8 mouse cellular contexts compared by ENCODE assay signal in genomic region chr1:34472427-34473300, GRCm38 (mm10). TPM values are rescaled to one million over a fixed set of nuclear protein-coding genes. Genes with fewer than 3 reads are reported as not detected.
DNase-seq lines count a peak whose midpoint lies in the region; ATAC-seq and TF ChIP-seq lines count a peak whose summit lies in the region.

No protein-coding gene starts in this region.

- no peak for TF ChIP-seq POLR2A in embryonic fibroblast, embryonic 13.5 days (IDR thresholded peaks at IDR 0.05; ENCODE audit: low read depth, low read length)

- H3K27ac ChIP-seq in embryonic fibroblast, embryonic 13.5 days (ENCODE audit: insufficient read depth, low read length): no peak overlapping the region
- no peak overlapping the region for H3K27ac ChIP-seq in heart, postnatal 0 days (ENCODE audit: low read depth)

- WGBS in heart, postnatal 0 days: under 1% methylated on average over 42 of the region's 43 CpGs

- no peaks in the 10 kb centered on the region for H3K9me3 ChIP-seq in heart, postnatal 0 days (replicated peaks; ENCODE audit: control insufficient read depth, low read length)

- no peaks in the 10 kb centered on the region for H3K36me3 ChIP-seq in heart, postnatal 0 days (replicated peaks; ENCODE audit: control insufficient read depth, insufficient read depth, low read length)

- no peak for TF ChIP-seq CTCF in embryonic fibroblast, embryonic 13.5 days (IDR thresholded peaks at IDR 0.05; ENCODE audit: borderline replicate concordance, insufficient read depth, low read length)
- no peak for TF ChIP-seq CTCF in heart, postnatal 0 days (IDR thresholded peaks at IDR 0.05; ENCODE audit: low read depth)

- peak; percentile 90 for DNase-seq in CD4-positive helper T cell, adult 2 months (ENCODE audit: low read depth, low spot score)
- DNase-seq in Muller cell, postnatal 12 days (ENCODE audit: inconsistent ontology term): peak; percentile 36
- DNase-seq in heart, postnatal 0 days (ENCODE audit: low spot score): peak; percentile 51
- DNase-seq in kidney, postnatal 4 days: peak; percentile 65 to 67
- DNase-seq in spleen, postnatal 14 days (ENCODE audit: low spot score in 2 of 2): peak; percentile 61 to 64
- DNase-seq in left cerebral cortex, adult 18-20 months (ENCODE audit: low spot score in 2 of 2): no peak

- H3K4me1 ChIP-seq in embryonic fibroblast, embryonic 13.5 days (ENCODE audit: control insufficient read depth, insufficient read depth, low read length): no peaks in the 10 kb centered on the region
- H3K4me1 ChIP-seq in heart, postnatal 0 days (ENCODE audit: control insufficient read depth, insufficient read depth): peaks cover 12% of the 10 kb centered on the region

- peak; percentile 65 for ATAC-seq in heart, postnatal 0 days (ENCODE audit: insufficient read depth, low read depth)
- peak; percentile 84 for ATAC-seq in megakaryocyte-erythroid progenitor cell, adult 5-6 weeks (replicated peaks; ENCODE audit: low FRiP score, low TSS enrichment, poor library complexity, severe bottlenecking)

- peak overlapping the region; percentile 58 for H3K9ac ChIP-seq in heart, postnatal 0 days (replicated peaks; ENCODE audit: low read depth, low read length)

- peak overlapping the region; percentile 98 for H3K4me2 ChIP-seq in heart, postnatal 0 days (ENCODE audit: low read depth, low read length)

- H3K4me3 ChIP-seq in embryonic fibroblast, embryonic 13.5 days (ENCODE audit: insufficient read depth, low read length): peak overlapping the region; percentile 54
- peak overlapping the region; percentile 70 for H3K4me3 ChIP-seq in heart, postnatal 0 days (ENCODE audit: low read depth, low read length)

- TF ChIP-seq EP300 in heart, postnatal 0 days (IDR thresholded peaks at IDR 0.05; ENCODE audit: low read depth): no peak

- no peaks in the 10 kb centered on the region for H3K27me3 ChIP-seq in heart, postnatal 0 days (ENCODE audit: control insufficient read depth, insufficient read depth, low read length)

RNA-seq across cellular contexts. Expression of gene Ptpn18, which starts 13.1 kb away (rescaled TPM):
- polyA plus RNA-seq in embryonic fibroblast, embryonic 13.5 days (2011; ENCODE audit: insufficient read length, low read depth, missing spikeins): 0.39 TPM in 1 of 2 replicates, not detected in the other
- 4.7 TPM in 1 of 2 replicates, not detected in the other for total RNA-seq in heart, postnatal 0 days (2014; rRNA removed; ENCODE audit: low replicate concordance)
- 10.7 and 13.8 TPM in 2 replicates for polyA plus RNA-seq in heart, postnatal 0 days (2015; fragmentation: Nextera tagmentation; extraction: Ambion mirVana)
- total RNA-seq in megakaryocyte-erythroid progenitor cell, adult 5-6 weeks (2014; fragmentation: Nextera tagmentation): 12.5 and 40.1 TPM in 2 replicates
- 27.3 and 67.9 TPM in 2 replicates for total RNA-seq in megakaryocyte-erythroid progenitor cell, adult 5-6 weeks (2017)
- 1 to 10 TPM; 3.0 to 4.5 TPM for total RNA-seq in left cerebral cortex, adult 18-20 months (2021)

RNA-seq across cellular contexts. Expression of gene Prss39, which starts 25.5 kb away (rescaled TPM):
- polyA plus RNA-seq in embryonic fibroblast, embryonic 13.5 days (2011; ENCODE audit: insufficient read length, low read depth, missing spikeins): not detected in 2 replicates
- total RNA-seq in heart, postnatal 0 days (2014; rRNA removed; ENCODE audit: low replicate concordance): not detected in 2 replicates
- polyA plus RNA-seq in heart, postnatal 0 days (2015; fragmentation: Nextera tagmentation; extraction: Ambion mirVana): not detected in 2 replicates
- total RNA-seq in megakaryocyte-erythroid progenitor cell, adult 5-6 weeks (2014; fragmentation: Nextera tagmentation): not detected in 2 replicates
- total RNA-seq in megakaryocyte-erythroid progenitor cell, adult 5-6 weeks (2017): 1.2 TPM in 1 of 2 replicates, not detected in the other
- total RNA-seq in left cerebral cortex, adult 18-20 months (2021): not detected

RNA-seq across cellular contexts. Expression of gene Imp4, which starts 33.0 kb away (rescaled TPM):
- polyA plus RNA-seq in embryonic fibroblast, embryonic 13.5 days (2011; ENCODE audit: insufficient read length, low read depth, missing spikeins): 36.2 and 41.1 TPM in 2 replicates
- total RNA-seq in heart, postnatal 0 days (2014; rRNA removed; ENCODE audit: low replicate concordance): 12.4 and 45.3 TPM in 2 replicates
- 41.6 and 42.5 TPM in 2 replicates for polyA plus RNA-seq in heart, postnatal 0 days (2015; fragmentation: Nextera tagmentation; extraction: Ambion mirVana)
- 55.7 and 74.9 TPM in 2 replicates for total RNA-seq in megakaryocyte-erythroid progenitor cell, adult 5-6 weeks (2014; fragmentation: Nextera tagmentation)
- total RNA-seq in megakaryocyte-erythroid progenitor cell, adult 5-6 weeks (2017): 27.2 and 31.5 TPM in 2 replicates
- 10 to 100 TPM; 34.2 to 36.5 TPM for total RNA-seq in left cerebral cortex, adult 18-20 months (2021)

RNA-seq across cellular contexts. Expression of gene Ccdc115, which starts 33.2 kb away (rescaled TPM):
- polyA plus RNA-seq in embryonic fibroblast, embryonic 13.5 days (2011; ENCODE audit: insufficient read length, low read depth, missing spikeins): 15.2 and 18.1 TPM in 2 replicates
- total RNA-seq in heart, postnatal 0 days (2014; rRNA removed; ENCODE audit: low replicate concordance): 29.2 and 30.5 TPM in 2 replicates
- 29.7 and 32.4 TPM in 2 replicates for polyA plus RNA-seq in heart, postnatal 0 days (2015; fragmentation: Nextera tagmentation; extraction: Ambion mirVana)
- total RNA-seq in megakaryocyte-erythroid progenitor cell, adult 5-6 weeks (2014; fragmentation: Nextera tagmentation): 35.9 and 38.8 TPM in 2 replicates
- total RNA-seq in megakaryocyte-erythroid progenitor cell, adult 5-6 weeks (2017): 42.1 and 45.4 TPM in 2 replicates
- total RNA-seq in left cerebral cortex, adult 18-20 months (2021): 10 to 100 TPM; 12.9 to 15.9 TPM

Comparison
In these comparisons a context has a peak if more than half of its experiments do, and no peak if none do; other contexts are left out.
1. DNase-seq: peak in CD4-positive helper T cell, adult 2 months (single experiment), Muller cell, postnatal 12 days (single experiment), heart, postnatal 0 days (single experiment), kidney, postnatal 4 days (2 of 2) and spleen, postnatal 14 days (2 of 2); none in left cerebral cortex, adult 18-20 months (0 of 2).